Mouse (Mus musculus): Measurements from ENCODE around the gene Col26a1. TPM values are rescaled to one million over a fixed set of nuclear protein-coding genes. Genes with fewer than 3 reads are reported as not detected.
"Not testable (repeated sequence)": the region's sequence is repeated elsewhere in the genome, so short reads cannot be mapped to it uniquely, and the experiment has no call there.

The Col26a1 gene
- total RNA-seq, 2 experiments from 2014 or later = 5.2 to 6.6 TPM

DNA sequence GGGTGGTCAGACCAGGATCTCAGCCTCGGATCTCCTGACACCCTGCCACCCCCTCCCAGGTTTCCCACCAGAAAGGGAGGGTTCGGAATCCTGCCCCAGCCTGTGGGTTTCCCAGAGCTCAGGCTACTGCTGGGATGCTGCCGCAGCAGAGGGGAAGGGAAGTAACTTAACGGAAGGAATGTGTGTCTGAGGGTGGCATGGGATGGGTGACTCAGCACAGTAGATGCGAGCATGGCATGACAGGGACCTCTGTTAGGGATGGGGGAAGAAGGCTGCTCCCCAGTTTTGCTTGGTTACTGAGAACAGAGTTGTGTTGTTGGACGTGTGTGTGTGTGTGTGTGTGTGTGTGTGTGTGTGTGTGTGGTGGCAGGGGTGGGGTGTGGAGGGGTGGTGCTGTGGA lies 122.7 kb downstream of the Col26a1 start:
- no peak for DNase-seq
- intact Hi-C loops (cut with DNase I) = no loop called here

DNA sequence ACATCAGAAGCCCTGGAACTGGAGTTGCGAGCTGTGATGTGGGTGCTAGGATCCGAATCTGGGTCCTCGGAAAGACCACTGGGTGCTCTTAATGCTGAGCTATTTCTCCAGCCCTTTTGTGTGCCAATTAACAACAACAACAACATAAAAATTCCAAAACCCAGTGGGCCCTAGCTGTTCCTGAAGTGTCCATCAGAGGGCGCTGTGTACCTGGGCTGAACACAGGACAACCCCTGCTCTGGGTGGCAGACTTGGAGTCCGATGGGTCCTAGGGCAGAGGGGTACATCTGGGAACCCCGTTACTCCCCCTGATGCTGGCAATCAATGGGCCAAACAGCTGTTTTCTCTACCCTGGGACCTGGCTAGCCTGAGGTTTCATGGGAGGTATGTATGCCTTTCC lies 123.2 kb downstream of the Col26a1 start:
- no peak for DNase-seq

DNA sequence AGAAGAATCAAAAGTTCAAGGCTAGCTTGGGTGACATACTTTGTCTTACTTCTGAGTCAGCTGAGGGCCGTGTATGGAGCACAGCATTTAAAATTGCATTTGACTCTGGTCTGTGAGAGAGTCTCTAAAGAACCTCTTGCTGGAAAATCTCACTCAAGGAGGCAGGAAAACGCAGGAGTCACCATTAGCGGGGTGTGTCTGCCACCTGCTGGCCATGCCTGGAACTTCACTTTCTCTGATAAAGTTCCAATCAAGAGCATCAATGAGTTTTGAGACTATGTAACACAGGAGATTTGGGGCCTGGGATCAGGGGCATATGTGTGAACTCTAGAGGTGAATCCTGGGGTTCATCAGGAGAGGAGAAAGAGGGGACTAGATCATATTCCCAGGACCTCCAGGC lies 127.3 kb downstream of the Col26a1 start:
- intact Hi-C loops (cut with DNase I) = loop anchor here (5.0 kb wide), 2 partner anchors 498 to 553 kb away; no protein-coding TSS in a partner anchor

More for the DNA sequence above, 123.2 kb downstream of the Col26a1 start:
- intact Hi-C loops (cut with DNase I) = loop anchor here (5.0 kb wide), 2 partner anchors 502 to 557 kb away; no protein-coding TSS in a partner anchor

DNA sequence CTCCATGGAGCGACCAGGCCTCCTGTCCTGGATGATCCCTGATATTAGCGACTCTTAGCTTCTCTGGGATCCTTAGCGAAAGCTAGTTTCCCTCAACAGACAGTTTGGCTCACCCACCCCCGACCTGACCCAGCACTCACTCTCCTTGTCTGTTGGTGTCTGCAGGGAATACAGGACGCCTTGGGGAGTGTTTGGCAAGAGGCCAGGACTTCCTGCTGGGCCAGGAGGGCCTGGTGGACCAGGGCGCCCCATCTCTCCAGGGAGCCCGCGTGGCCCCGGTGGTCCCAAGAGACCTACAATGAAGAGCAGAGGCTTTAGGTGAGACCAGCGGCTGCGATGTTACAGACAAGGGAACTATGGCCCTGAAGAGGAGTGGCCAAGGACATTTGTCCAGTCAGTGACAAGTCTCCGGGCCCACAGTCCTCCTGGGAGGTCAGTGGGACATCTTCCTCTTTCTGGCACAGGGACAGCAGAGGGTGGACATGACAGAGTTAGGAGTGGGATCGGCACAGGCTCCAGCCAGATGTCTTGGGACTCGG lies 128.9 kb downstream of the Col26a1 start:
- DNase-seq = no peak
- intact Hi-C loops (cut with DNase I) = no loop called here

More for the DNA sequence above, 127.3 kb downstream of the Col26a1 start:
- peak; percentile 53 to 72 for DNase-seq

DNA sequence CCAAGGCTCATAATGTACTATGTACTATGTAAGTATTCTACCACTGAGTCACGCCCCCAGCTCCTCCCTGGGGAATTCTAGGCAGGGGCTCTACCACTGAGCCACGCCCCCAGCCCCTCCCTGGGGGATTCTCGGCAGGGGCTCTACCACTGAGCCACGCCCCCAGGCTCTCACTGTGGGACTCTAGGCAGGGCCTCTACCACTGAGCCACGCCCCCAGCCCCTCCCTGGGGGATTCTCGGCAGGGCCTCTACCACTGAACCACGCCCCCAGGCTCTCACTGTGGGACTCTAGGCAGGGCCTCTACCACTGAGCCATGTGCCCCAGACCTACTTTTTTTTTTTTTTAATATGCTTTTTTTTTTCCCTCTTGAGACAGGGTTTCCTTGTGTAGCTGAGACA lies 129.8 kb downstream of the Col26a1 start:
- DNase-seq; intact Hi-C loops (cut with DNase I): not testable (repeated sequence)

DNA sequence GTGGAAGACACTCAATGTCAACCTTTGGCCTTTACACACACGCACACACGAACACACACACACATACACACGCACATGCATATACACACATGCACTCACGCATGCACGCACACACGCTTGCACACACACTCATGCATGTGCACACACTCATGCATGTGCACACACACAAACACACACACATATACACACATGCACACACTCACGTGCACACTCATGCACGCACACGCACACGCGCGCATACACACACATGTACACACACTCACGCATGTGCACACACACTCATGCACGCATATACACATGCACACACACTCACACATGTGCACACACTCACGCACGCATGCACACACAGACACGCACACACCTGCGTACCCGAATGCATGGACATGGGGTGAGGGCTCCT lies 130.9 kb downstream of the Col26a1 start:
- DNase-seq = no peak
- intact Hi-C loops (cut with DNase I) = no loop called here

DNA sequence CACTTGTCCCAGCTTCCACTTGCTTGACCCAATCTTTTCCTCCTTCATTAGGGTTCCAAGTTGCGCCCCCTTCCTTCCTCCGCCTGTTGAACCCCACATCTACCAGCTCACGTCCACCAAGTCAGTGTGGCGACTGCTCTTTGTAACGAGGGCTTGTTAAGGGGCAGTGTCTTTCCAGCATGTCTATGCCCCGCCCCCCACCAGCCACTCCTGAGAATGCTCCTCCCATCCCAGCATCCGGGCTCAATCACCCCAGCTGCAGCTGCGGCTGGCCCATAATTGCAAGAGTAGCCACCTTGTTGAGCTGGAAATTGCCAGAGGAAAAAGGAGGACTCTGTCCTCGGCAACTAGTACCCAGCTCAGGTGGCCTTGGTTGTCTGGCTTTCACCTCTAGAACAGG lies 136.4 kb downstream of the Col26a1 start:
- no peak for DNase-seq

DNA sequence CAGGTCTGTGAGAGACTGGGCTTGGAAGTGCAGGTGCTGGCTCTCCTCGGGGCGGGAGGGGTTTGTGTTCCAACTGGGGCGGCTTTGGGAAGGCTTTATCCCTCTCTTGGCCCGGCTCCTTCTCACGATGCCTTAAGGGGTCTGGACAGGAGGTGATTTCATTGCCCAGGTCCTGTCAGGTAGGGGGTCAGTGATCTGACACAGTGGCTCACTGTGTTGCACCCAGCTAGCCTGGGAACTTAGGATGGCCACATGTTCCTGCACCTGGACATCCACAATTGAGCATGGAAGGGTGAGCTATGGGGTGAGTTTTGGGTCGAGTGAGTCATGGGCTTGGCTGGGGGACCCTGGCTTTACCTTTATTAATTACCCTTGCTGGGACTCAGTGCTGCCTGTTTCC lies 144.1 kb downstream of the Col26a1 start:
- intact Hi-C loops (cut with DNase I) = no loop called here
- DNase-seq = no peak

More for the DNA sequence above, 136.4 kb downstream of the Col26a1 start:
- intact Hi-C loops (cut with DNase I) = no loop called here

DNA sequence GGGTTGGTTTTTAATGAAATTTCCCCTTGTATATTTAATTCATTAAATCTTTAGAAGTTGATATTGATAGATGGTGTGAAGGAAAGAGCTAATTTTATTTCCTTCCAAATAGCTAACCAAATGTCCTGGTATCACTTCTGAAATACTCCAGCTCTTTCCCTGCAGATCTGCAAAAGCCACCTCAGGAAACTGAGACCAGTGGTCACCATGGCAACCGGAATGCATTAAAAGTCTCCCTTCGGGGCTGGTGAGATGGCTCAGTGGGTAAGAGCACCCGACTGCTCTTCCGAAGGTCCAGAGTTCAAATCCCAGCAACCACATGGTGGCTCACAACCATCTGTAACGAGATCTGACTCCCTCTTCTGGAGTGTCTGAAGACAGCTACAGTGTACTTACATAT lies 156.7 kb downstream of the Col26a1 start:
- DNase-seq; intact Hi-C loops (cut with DNase I): not testable (repeated sequence)

DNA sequence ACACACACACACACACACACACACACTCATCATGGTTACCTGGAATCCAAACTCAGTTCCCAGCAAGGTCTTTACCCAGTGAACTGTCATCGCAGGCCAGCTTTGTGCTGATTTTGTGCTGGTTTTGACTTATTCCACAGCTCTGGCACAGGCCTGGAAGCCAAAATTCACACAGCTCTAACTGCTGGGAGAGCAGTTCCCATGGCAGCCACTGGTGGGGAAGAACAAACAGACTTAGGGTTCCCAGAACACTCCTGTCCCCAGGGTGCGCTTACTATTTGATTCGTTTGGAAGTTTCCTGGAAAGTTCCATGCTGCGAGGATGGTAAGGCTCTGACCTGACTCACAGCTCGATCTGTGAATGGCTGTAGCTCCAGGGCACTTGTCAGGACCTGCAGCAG lies 161.4 kb downstream of the Col26a1 start:
- intact Hi-C loops (cut with DNase I) = no loop called here
- DNase-seq = no peak

DNA sequence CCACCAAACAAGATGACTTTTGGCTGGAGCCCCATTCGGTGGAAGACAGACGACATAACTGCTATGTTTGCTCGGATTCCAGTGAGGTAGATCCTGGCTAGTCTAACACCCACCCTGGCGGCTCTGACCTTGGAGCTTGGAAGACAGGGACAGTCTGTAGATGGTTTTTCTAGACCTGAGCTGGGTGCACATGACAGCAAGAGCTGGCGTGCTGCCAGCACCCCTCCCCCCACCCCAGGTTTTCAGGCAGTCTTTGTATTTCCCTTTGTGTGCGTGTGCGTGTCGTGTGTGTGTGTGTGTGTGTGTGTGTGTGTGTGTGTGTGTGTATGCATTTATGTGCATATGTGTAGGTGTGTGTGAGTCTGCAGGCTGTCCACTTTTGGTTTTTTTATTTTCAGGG lies 164.4 kb downstream of the Col26a1 start:
- DNase-seq = no peak
- intact Hi-C loops (cut with DNase I) = no loop called here

DNA sequence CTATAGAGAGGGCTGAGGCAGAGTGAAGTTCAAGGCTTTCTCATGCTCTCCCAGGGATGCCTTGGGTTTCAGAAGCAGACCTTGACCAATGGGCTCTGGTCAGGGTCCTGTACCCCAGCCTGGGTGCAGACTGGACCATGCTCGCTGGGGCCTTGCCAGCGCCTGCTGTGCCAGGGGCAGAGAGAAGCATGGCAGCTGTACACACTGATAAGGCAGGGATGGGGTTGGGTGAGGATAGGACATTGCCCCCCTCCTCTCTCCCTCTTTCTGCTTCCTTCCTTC lies 165.5 kb downstream of the Col26a1 start:
- intact Hi-C loops (cut with DNase I) = no loop called here

DNA sequence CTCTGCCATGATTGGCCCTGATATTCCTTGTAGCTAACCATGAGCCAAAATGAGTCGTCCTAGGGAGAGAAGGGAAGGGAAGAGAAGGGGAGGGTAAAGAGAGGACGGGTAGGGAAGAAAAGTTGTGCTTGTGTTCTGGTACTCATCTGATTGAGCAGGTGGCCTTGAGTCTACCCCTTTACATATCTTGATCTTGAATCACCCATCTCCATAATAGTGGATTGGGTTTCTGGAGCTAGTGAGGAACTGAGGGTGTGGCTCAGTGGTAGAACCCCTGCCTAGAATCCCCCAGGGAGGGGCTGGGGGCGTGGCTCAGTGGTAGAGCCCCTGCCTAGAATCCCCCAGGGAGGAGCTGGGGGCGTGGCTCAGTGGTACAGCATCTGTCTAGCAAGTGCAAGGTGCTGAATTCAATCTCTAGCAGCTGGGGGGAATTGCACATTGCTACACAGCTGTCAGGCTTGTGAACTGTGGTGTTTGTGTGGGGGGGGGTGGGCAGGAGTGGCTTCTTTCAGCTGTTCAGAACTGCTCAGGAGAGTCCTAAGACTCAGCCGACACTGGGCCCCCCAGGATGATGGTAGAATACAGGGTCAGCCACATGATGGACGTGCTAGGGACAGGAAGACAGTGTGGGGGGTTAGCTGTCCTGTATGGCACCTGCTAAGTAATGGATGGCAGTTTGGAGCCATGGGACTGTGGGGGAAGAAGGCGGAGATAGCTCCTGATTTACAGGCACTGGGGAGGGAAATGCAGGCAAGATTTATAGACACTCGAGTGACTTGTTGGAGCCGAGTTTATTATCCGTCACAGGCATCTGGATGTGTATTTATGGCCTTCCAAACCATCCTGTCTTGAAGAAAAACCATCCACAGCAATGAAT lies 166.1 kb downstream of the Col26a1 start:
- DNase-seq = no peak
- intact Hi-C loops (cut with DNase I) = no loop called here

More for the DNA sequence above, 165.5 kb downstream of the Col26a1 start:
- no peak for DNase-seq

DNA sequence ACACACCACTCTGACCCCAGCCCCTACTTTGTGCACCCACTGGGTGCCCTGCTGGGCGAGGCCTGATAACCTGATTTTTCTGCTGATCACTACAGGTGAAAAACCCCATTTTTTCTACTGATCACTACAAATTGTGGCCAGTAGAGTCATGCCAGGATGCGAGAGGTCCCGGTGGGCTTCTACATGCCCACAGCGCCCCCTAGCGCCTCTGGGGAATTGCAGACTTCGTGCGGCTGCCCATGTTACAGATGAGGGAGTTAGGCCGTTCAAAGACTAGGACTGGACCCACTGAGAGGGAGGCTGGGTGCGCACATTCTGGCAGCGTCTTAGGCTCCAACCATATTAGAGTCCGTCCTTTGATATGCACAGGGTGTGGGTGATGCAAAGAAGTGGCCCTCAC lies 168.1 kb downstream of the Col26a1 start:
- DNase-seq = peak; percentile 32 to 41
- intact Hi-C loops (cut with DNase I) = no loop called here

DNA sequence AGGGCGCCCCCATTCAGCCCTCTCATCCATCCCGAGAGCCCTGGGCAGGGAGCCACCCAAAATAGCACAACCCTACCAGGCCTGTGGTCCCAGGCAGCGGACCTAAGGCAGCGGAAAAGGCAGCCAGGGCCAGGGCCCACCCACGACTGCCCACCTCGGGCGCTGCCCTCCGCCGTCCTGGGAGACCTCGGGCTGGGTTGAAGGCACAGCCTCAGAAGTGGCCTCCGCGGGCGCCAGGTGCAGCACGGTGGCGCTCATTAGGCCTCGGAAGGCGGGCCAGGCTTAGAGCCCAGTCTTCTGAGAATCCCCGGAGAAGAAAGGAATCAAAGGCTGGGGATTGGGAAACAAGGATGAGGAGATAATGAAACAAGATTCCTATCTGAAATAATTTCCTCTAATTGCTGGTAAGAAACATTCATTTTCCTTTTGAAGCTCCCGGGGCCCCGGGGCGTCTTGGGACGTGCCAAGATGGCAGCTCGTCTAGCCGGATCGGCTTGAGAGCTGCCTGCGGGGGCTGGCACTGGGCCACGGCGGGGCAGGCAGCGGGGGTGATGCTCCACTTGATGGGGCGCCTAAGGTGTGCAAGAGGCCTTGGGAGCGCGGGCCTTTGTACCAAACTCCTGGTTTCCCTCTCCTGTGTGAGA lies 168.7 kb downstream of the Col26a1 start:
- DNase-seq = no peak
- intact Hi-C loops (cut with DNase I) = no loop called here

DNA sequence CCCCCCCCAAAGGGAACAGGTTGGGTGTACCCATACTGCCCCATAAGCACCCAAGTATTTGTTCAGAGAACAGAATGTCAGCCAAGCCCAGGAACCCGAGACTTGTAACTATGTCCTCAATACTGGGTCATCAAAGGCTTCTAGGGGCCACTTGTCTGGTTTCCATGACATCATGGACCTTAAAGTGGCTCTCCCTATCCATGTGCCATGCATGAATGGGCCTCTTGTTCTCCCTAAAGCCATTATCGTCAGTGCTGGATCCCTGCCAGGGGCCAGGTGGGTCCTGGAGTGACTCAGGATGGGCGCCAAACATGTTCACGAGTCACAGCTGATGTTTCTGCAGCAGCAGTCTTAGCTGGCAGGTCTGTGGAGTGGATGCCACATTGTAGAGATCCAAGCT lies 172.3 kb downstream of the Col26a1 start:
- DNase-seq = no peak
- intact Hi-C loops (cut with DNase I) = no loop called here

DNA sequence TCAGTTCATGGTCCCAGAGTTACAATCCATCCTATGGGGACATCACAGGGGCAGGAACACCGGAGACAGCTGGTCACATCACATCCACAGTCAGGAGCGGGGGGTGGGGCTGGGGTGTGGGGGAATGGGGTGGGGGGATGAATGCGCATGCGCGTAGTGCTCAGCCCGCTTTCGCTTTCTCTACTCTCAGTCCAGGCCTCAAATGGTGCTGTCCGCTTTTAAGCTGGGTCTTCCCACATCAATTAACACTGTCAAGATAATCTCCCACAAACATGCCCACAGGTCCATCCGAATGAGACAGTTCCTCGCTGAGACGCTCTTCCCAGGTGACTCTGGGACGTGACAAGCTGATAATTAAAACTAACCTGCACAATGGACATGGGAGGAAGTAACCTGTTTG lies 174.9 kb downstream of the Col26a1 start:
- no peak for DNase-seq
- intact Hi-C loops (cut with DNase I) = loop anchor here (5.0 kb wide), 1 partner anchor 506 kb away; no protein-coding TSS in a partner anchor

DNA sequence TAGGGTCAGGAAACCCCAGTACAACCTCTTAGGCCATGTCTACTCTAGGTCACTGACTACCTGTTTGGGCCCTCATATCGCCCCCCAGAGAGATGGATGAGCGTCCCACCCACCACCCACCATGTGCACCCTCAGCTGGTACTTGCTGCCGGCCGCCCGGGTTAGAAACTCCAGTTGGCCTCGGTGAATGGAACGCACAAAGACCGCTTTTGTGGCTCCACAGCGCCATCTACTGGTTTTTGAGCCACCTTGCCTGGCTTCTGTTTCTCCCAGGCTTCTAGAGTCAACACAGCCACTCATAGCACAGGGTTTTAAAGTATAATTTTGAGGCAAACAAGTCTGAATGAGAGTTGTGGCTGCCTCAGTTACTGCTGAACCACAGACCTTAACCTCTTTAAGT lies 176.2 kb downstream of the Col26a1 start:
- peak; percentile 71 to 84 for DNase-seq
- intact Hi-C loops (cut with DNase I) = loop anchor here (2.0 to 5.0 kb wide), 3 partner anchors 138 to 505 kb away; no protein-coding TSS in a partner anchor

DNA sequence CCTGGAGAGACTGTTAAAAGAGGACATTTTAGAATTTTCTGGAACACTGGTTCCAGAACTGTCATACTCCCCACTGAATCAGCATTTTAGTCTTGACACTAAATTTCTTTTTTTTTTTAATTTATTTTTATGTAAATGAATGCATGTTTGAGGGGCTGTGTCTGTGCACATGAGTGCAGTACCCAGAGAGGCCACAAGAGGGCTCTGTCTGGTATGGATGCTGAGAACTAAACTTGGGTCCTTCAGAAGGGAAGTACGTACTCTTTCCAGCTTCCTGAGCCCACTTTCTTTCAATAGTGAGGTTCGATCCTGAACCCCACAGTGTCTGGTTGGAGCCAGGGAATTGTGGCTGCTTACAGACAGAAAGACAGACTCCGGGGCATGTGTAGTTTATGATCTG lies 177.5 kb downstream of the Col26a1 start:
- no peak for DNase-seq
- intact Hi-C loops (cut with DNase I) = loop anchor here (5.0 kb wide), 1 partner anchor 503 kb away; no protein-coding TSS in a partner anchor

DNA sequence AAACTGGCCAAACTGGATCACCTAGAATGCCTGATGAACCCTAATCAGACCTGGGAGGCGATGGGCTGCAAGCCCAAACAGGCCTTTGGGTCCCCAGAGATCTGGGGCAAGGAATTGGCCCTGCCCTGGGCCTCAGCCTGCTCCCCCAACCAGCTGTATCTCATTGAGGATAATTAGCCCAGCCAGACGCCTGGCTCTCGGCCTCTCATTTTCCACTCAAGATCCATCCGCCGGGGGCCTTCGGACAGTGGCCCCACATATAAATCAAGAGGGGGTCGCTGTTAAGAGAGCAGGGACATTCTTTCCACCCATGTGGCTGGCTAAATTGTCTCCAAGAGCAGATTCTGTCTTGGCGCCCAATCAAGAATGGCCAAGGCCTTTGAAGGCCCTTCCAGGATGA lies 178.9 kb downstream of the Col26a1 start:
- intact Hi-C loops (cut with DNase I) = no loop called here
- DNase-seq = no peak

DNA sequence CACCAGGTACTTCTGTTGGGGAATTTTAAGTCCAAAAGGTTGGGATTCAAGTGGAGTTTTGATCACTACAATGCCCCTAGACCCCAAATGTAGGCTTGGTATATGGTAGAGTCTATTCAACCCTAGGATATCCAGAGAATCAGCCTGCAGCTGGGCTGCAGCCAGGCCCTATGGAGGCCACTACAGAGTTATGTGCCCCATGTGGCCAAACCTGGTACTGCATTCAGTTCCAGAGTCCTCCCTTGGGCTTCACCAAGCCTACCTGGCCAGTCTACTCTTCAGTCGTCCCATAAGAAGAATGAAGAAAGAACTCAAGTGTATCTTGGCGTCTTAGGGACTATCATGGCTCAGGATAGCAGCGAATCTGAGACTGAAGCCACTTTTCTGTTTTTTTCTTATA lies 179.3 kb downstream of the Col26a1 start:
- intact Hi-C loops (cut with DNase I) = no loop called here
- DNase-seq = peak; percentile 76 to 86
